Mouse (Mus musculus) mouse trophoblast stem cell (cell line): Measurements from ENCODE around the gene Pygo2.

Source experiments
- in situ Hi-C, 2 experiments: fragments of 300-500 bp; cut with MseI, MboI; formaldehyde crosslinking; loops; 2 replicates in 1 of 2; 3 replicates in 1 of 2; pipeline ENCODE4 v1.15.1; 2025

The Pygo2 gene

DNA sequence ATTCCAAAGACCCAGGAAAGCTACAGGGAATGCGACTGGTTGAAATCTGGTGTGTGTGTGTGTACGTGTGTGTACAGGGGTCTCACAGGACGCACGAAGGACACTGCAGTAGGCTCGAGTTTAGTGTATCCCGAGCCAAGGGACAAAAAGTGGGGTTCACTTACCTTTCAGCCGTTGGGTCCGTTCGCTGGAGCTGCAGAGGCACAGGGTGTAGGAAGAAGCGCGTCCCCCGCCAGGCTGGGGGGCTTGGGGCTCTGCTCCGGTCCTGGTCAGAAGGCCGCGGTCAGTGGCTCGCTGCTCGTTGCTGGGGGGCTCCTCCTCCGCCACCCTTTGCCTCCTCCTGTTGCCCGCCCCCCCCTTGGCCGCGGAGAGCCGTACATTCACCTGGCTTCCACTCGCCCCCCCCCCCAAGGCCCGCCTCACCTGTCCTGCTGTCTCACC, 37.1 kb upstream of the Pygo2 start:
- in situ Hi-C loops = no loop called here

DNA sequence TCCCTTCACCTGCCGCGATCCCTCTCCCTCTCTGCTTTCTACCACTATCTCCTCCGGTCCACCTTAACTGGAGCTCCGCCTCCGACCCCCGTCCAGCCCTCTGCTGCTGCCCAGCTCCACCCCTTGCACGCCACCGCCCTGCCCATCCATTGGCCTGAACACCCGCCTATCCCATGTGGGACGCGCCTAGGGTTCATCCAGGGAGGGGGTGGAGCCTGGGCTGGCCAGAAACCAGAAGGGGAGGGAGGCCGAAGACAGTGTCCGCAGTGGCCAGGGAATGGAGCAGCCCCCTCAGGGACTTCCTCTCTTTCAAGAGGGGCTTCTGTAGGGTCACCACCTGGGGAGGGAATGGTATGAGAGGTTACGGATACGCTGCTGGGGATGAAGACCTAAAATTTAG, 36.4 kb upstream of the Pygo2 start:
- in situ Hi-C loops = no loop called here

DNA sequence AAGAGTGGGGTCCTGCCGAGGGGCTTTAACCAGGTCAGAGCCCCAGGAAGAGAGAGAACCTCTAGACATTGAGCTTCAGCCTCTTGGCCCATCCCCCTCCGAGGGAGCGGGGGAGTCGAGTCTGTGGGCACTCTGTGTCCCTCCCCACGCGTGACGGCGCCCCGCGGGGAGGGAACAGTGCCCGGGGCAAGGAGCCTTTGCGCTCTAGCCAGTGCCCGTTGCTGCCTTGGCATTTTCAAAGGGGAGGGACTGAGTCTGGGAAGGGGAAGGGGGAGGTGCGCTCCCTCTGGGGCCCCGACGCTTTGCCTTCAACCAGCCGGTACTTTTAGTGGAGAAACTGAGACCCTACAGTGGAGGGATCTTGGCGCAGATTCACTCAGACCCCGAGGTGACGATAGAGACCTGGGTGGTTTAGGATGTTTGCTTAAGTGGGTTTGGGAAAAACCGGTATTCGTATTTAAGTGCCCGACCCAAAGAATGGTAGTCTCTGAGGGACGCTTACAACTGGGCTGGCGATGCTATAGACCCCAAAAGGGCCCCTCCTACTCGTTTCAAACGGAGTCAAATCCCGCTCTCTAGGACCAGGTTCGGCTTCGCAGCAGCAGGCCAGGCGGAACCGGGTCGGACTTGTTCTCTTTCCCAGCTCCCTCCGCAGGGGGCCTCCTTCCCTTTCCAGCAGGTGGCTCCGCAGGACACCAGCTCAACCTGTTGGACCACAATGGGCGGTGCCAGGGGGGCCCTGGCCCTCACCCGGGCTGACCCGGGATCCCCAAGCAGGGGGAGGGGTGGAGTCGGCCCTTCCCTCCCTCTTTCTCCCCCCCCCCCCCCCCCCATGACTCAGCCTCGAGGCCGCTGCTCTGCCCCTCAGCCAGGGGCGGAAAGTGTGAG, 35.8 kb upstream of the Pygo2 start, which contains the start of gene Zbtb7b:
Gene Zbtb7b, minus strand, starts transcription at position 771 of the 888 bp plus-strand sequence.
- in situ Hi-C loops = no loop called here

DNA sequence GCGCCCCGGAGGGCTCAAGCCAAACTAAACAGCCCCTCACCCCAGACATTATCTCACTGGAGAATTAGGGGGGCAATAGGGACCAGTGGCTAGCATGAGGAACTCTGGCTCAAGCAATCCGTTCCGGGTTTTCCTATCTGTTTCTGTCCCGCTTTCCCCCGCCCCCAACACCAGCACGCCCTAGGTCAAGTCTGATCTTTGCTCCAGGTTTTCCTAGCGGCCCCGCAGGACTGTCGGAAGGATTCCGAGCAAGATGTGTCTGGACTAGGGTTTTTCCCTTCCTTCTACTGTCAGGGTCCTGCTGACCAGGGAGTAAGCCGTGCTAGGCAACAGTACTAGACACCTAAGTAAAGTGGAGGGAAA, 35.1 kb upstream of the Pygo2 start:
- in situ Hi-C loops = no loop called here

DNA sequence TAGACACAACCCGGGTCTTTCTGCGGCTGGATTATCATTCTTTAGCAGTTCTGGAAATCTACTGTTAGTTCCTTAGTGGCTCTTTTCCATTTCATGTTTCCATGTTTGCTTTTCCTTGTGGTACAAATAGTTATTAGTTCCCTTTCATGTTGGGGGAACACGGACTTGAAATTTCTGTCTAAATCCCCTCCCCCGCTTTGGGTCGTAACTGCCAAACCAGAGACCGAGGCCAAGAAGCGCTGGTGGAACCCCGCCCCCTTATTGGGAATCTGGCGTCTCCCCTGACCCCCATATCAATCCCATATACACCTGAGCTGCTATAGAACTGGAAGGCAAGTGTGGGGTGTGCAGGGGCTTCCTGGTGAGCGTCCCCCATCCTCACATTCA, 34.6 kb upstream of the Pygo2 start:
- in situ Hi-C loops = no loop called here

DNA sequence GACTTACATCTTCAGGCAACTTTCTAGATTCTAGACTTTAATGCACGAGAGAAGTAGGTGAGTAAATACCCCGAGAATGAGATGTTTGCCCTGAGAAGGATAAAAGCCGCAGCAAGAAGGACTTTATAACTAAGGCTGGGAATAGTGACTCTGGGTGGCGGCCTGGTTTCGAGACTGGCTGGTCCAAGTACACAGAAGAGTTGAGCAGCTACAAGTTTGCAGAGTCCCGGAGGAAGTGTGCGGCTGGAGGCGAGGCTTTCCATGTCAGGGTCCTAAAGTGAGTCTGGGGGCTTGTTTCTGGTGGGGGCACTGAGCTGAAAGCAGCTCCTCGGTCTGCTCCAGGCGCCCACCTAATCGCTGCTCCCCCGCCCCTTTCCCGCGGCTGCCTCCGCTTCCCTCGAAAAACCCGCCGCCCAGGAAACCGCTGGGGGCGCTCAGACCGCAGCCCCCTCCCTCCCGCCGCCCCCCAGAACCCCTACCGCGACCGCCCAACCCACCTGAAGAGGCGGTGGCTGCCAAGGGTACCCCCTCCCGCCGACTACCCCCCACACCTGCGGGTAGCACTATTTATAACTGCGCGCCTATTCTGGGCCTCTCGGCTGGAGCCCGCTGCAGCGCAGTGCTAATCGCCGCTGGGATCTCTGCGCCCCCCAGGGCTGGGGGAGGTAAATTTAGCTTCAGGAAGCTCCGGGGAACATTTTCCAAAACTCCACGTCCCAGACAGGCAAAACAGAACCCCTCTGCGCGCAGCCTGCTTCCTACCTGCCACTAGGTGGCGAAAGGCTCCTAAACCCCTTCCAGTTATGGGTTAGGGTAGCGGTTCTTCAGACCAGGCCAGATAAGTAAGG, 34.0 kb upstream of the Pygo2 start:
- in situ Hi-C loops = no loop called here

DNA sequence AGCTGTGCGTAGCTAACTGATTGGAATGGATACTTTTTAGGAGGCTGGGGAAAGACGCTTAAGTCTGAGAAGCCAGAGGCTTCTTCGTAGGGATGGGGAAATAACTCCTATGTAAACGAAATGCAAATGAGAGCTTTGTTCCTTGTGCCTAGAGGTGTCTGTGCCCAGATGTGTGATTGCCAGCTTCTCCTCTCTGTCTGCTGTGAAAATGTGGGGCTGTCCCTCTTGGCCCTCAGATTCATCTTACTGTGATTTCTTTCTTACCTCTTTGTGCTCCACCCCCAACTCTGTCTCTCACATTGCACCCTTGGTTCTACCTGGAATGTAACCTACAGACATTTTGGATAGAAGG, 33.4 kb upstream of the Pygo2 start:
- in situ Hi-C loops = no loop called here

DNA sequence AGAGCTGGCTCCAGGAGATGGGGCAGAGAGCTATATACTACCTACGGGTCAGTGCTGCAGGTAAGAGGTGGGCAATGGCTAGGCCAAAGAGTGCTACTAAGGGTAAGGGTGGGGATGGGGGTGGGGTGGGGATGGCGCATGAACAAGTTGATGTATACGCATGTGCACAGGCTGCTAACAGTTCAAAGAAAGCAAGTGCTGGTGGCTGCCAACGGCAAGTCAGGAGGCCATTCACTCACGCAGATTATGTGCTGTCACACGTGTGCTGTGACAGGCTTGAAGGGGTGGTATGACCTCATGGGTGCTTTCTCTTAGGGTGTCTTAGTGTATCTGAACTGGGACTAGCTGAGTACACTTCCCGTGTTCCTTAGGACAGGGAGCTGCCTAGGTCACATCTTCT, 28.7 kb upstream of the Pygo2 start:
- in situ Hi-C loops = no loop called here

DNA sequence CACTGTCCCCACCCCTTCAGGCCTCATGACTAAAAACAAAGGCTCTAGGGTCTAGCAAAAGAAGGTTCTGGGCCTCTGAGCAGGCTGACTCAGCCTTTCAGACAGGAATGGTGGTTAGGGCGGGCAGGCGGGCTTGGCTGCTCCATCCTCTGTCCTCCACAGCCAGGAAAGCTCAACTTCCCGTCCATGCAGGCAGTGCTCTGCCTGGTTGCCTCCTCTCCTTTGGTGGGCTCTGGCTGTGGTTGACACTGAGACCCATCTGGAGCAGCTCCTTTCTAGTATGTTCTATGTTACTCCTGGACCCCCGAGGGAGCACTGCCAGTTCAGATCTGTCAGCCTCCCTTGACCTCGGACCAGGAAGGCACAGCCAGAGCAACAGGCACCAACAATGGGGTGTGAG, 27.3 kb upstream of the Pygo2 start, which contains the start of gene Lenep:
Gene Lenep, minus strand, starts transcription at position 101 of the 400 bp plus-strand sequence.
- in situ Hi-C loops = no loop called here

DNA sequence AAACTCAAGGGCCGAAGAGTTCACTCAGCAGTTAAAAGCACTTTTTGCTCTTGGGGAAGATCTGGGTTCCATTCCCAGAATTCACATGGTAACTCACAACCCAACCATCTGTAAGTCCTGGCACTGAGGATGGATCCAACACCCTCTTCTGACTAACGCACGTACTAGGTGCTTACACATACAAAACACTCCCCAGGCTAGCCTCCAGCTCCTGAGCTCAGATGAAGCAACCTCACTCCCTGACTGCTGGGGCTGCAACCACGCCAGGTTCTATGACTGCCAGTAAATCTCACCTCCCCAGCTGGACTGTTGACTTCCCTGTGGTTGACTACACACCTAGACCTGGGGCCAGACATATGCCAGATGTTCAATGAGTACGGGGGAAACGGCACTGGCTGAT, 23.1 kb upstream of the Pygo2 start:
- in situ Hi-C loops = no loop called here

DNA sequence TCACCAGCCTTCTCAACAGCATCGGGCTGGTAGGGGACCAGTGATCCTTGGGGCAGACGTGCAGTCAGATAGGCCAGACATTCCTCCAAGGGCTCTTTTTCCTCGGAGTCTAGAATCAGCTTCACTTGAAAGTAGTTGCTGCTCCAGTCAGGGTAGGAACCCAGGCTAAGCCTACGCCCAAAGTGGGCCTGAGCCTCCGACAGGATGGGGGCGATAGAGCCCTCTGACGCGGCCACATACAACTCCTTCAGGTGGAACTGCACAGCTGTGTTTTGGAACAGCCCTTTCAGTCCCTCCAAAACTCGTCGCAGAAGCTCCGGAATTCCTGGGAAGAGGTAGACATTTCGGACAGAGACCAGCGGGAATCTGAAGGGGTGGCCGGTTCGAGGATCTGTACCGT, 21.6 kb upstream of the Pygo2 start:
- in situ Hi-C loops = no loop called here

DNA sequence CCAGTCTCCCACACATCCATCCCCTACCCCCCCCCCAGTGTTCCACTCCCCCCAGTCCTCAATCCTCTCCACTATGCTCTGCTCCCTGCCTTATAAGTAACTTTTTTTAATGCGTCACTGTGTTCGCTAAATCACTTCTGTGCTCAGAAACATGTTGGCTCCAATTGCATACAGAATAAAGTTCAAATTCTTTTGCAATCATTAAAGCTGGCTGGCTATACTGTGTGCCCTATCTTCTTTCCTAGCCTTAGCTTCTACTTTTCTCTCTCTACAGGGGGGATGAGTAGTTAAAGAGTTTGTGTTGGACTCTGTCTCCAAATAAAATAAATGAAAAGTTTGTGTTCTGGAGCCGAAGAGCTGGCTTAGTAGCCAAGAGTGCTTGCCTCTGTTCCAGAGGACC, 20.3 kb upstream of the Pygo2 start:
- in situ Hi-C loops = no loop called here

DNA sequence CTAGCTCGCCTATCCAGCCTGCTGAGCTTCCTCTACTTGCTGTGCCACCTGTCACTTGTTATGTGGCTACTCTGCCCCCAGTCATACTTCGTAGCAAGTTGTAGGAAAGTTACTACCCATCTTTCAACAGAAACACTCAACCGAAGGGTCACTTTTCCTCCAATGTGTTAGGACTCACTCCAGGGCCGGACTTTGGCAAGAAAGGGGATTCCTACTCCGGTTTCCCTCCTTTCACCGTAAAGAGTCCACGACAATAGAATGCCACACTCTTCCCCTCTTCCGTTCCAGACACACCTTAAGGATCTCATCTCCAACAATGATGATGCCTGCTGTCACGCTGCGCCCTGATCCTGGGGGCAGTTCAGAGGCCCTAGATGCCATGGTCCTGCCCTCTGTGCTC, 19.1 kb upstream of the Pygo2 start:
- in situ Hi-C loops = no loop called here

DNA sequence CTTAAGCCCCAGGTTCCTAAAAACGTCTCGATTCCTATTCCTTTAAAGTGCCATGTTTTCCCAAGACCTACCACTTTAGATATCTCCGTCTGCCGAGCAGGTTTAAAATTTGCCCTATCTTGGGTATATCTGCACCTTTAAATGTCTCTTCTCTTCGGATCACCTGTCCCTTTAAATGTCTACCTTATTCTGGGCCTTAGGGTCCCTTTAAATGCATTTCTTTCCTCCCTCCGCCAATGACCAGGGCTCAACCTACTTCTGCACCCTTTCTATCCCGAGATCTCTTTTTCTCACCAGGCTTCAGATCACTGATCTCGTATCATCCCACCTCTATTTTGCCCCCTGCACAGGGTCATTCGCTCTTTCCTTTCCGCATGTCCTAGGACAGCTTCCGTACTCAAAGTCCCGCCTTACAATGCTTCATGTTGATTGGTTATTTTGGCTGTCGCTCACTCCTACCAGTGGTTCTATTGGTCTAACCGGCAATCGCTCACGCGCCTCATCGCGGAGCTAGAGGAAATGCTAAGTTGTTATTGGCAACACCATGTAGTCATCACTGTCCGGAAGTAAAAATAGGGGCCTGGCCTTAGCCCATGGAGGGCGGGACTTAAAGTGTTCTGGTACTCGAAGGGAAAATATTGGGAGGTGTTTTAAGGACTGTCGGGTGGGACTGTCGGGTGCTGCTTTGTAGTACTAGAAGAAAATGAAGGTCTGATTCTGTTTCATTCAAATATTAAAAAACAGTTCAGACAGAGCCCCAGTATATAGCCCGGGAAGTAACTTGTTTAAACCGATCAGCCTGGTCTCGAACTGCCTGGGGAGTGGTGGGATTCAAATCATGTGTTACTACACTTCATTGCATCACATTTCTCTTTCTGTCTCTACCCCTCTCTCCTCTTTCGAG, 18.3 kb upstream of the Pygo2 start, which contains the start of gene Flad1:
Gene Flad1, minus strand, starts transcription at position 381 of the 904 bp plus-strand sequence.
- in situ Hi-C loops = no loop called here

DNA sequence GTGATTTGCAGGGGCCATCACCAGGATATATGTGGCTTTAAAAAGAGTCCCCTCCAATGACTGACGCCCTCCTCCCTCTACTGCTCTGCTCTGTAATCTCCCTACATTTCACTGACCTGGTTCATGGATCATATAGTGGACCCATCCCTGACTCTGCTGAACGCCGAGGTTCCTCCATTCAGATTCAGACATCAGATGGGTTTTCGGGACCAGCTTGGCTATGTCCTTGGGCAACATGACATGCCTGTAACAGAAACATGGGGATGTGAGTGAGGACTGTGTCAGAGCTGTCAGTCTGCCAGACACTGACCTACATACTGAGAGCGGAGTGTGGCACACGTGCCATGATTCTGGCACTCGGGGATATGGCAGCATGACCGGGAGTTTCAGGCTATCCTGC, 13.9 kb upstream of the Pygo2 start:
- in situ Hi-C loops = no loop called here

DNA sequence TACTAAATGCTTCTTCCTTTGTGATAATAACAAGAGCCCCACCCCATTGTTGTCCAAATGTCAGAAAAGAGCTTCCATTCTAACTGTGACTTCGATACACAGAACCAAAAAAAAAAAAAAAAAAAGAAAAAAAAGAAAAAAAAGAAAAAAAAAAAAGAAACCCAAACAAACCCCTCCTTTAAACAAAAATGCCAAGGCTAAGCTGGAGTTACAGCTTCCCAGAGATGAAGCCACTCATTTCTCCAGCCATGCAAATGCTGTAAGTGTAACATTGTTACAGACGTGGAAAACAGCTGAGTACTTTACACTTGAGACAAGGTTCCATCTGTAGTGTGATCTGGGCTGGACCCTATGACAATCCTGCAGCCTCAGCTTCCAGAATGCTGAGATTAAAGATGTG, 12.9 kb upstream of the Pygo2 start:
- in situ Hi-C loops = no loop called here

DNA sequence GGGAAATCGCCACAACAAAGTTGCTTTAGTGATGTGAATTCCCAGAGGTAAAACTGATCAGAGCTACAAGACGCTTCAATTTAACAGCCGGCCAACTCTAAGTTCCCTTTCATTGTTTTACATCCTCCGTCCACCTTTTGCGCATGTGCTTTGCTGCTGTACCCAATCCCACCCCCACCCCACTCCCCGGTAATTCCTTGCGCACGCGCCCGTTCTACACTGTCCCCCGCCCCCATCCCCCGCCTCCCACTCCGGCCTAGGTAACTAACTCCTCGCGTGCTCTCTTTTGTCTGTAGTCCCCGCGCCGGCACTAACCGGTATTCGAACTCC, 12.2 kb upstream of the Pygo2 start:
- in situ Hi-C loops = no loop called here

DNA sequence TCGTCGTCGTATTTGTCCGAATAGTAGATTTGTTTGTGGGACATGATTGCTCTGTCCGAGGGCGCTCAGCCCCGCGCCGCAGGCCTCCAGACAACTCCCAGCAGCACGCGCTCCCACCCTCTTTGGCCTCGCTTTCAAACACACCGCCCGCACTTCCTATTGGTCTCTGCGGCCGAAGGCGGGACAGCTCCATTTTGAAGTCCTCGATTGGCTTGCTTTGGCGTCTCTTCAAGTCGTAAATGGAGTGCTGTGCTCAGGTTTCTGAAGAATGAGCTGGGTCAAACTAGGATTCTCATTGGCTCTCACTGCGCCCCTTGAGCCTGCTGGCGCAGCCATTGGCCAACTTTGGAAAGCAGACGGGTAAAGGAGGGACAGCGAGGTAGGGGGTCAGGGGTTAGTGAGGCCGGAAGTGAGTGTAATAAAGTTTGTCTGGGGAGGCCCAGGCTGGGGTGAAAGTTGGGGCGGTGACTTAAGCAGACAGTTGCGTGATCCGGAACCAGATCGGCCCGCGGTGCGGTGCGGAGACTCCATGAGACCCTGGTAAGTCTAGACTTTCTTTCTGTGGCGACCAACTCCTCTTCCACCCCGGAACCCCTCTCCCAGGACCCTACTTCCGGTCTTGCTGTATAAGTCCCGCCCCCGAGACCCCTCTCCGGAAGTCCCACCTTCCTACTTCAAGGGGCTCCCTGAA, 11.7 kb upstream of the Pygo2 start, which contains the start of the genes Cks1b and Shc1:
Gene Cks1b, minus strand, starts transcription at position 214 of the 691 bp plus-strand sequence.
Gene Shc1, plus strand, starts transcription at position 274 of the 691 bp plus-strand sequence.
- in situ Hi-C loops = no loop called here

DNA sequence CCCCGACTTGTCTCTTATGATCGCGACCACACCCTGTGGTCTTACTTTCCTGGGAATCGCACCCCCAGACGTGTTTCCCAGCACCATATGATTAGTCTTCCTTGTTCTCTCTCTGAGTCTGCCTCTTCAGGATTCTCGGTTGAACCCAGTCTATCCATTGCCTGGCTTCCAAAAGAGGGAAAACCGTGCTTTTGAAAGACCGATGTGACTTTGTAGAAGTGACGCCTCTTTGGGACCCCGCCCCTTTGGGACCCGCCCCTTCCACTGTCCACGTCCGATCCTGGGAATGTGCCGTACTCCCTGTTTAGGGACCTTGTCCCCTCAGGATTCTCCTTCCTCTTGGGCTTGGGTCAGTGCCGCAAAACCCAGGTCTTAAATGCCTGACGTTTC, 11.2 kb upstream of the Pygo2 start:
- in situ Hi-C loops = no loop called here

DNA sequence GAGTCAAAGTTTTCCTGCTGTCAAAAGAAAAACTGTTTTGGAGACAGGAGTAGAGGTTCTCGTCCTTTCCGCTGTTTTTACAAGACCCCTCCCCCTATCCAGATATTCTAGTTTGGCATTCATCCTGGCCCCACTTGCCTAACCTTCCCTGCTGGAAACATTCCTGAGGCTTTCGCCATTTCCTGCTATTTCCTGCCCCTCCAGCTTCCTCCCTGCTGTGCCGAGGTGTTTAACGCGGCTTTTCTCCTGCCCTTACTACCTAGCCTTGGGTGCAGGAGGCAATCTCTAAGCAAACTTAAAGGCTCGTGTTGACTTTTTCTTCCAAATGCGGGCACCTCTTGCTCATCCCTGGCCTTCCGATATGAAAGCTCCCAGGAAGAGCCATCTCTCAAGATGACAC, 10.4 kb upstream of the Pygo2 start:
- in situ Hi-C loops = no loop called here

DNA sequence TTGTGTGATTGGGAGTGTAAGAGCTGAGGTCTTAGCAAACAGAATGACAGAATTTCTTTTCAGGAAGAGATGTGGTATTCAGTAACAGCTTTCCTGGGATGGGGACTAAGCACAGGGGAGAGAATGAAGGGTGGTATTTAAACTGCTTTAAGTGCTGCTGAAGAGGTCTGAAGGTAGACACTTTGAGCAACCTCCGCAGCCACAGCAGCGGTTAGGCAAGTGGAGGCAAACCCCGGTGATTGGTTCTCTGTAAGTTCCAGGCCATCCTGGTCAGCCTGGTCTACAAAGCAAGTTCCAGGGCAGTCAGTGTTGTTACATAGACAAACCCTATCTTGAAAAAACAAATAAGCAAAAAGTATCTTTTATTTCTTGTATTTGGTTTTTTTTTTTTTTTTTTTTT, 10.0 kb upstream of the Pygo2 start:
- in situ Hi-C loops = no loop called here
